Mouse (Mus musculus) lung, adult 18-20 months (tissue): ENCODE measurements at regions not wholly inside any gene's neighbourhood (a gene's known extent, or its start where the extent isn't known, plus 50 kb on each side); places are given as distances from the start of the nearest gene placed in this dataset.

Experiments
- DNase-seq, 2 experiments: peaks; one replicate each; pipeline ENCODE4 v3.0.0; 2022; ENCODE audit warnings: mixed read lengths in 2 of 2

DNA sequence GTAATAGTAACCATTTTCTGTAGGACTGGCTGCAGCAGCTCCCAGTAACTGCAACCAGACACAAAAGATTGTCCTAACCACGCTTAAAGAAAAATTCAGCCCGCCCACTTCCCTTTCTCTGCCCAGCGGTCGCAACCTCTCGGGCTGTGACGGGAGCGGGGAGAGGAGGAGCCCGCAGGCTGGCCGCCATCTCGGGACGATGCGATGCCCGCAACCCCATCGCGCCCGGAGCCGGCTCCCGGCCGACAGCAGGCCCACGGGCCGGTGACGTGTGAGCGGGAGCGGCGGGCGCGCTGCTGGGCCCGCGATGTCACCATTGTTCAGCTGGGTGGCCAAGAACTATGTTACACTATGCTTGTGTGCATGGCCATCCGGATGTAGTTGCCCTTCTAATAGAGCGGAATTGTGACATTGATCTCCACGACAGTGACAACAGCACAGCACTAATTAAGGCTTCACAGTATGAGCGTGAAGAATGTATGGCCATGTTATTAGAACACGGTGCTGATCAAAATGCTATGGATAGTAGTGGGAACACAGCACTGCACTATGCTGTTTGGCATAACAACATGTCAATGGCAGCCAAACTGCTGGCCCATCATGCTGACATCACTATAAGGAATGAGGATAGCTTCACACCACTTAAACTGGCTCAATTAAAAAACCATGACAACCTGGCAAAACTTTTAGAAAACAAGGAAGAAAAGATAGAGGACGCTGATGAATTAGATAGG lies 59.2 kb upstream of the C2cd4b start:
- DNase-seq = peak; percentile 22 to 38

DNA sequence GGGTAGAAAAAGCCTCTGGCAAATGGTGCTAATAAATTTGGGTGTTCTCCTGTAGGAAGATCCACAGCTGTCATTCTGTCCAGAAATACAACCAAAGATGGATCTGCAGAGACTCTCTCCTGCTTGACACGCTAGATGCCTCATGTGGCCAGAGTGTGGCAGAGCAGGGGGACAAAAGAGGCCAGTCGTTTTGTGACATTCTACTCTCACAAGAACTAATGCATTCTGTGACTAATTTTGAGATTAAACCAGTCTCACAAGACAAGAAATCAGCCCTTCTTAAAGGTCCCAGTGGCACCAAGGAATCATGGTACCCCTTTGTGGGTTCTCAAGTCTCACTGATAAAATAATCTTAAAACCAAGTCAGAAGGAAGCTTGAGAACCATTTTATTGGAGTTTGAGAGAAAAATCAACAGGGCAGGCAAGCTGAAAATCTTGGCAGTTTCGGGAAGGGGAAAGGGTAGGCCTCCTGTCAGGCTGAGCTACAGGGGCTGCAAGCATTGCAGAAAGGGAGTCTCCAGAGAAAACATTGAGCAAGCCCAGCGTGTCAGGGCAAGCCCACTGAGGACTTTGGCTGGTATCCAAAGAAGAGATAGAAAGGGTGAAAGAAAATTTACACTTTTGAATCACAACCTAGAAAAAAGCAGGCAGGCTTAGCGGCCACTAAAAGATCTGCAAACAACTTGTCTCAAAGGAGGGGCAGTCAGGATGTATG lies 50.8 kb upstream of the C2cd4b start:
- DNase-seq = peak in 1 of 2 experiments; percentile 14
